26 mouse cellular contexts compared by ENCODE assay signal in genomic region chr7:36862481-36862880, GRCm38 (mm10).
"Had no signal": no experiment of that assay in that cellular context is flagged by ENCODE, and none has a peak within 500 bp of the region (broad histone marks: within the 10 kb centered on the region; RNA-seq: fewer than 3 reads in every experiment).

No protein-coding gene starts in this region.

- H3K9me3 ChIP-seq: limb, embryonic 10.5 days; limb, embryonic 13.5 days; liver, embryonic 15.5 days; lung, embryonic 15.5 days; midbrain, embryonic 10.5 days; midbrain, embryonic 13.5 days; neural tube, embryonic 13.5 days; stomach, embryonic 15.5 days had no signal

- H3K36me3 ChIP-seq: limb, embryonic 10.5 days; limb, embryonic 13.5 days; liver, embryonic 12.5 days; liver, embryonic 15.5 days; lung, embryonic 15.5 days; midbrain, embryonic 10.5 days; midbrain, embryonic 13.5 days; neural tube, embryonic 13.5 days; stomach, embryonic 15.5 days had no signal

- H3K27me3 ChIP-seq: limb, embryonic 13.5 days; liver, embryonic 12.5 days; liver, embryonic 15.5 days; lung, embryonic 15.5 days; midbrain, embryonic 13.5 days; neural tube, embryonic 13.5 days; stomach, embryonic 15.5 days had no signal

- ATAC-seq: inflammation-experienced regulatory T-cells, adult 6 months; intestine, embryonic 16.5 days; liver, embryonic 12.5 days; midbrain, embryonic 13.5 days; midbrain, embryonic 16.5 days had no signal

- H3K4me3 ChIP-seq: layer of hippocampus, adult 2 months; limb, embryonic 10.5 days; limb, embryonic 13.5 days; liver, embryonic 12.5 days; liver, embryonic 15.5 days; lung, embryonic 15.5 days; midbrain, embryonic 10.5 days; midbrain, embryonic 13.5 days; myocyte; neural tube, embryonic 13.5 days; stomach, embryonic 15.5 days had no signal

- DNase-seq: kidney, adult 18-20 months; kidney, adult 9 months; kidney, postnatal 14 days; kidney, postnatal 4 days; layer of hippocampus, postnatal 36 days; liver; lung, adult 18-20 months; lung, postnatal 10 days; lung, postnatal 36 days; retina, postnatal 1 day; spleen, adult 18-20 months; thymus, postnatal 25 days had no signal

- H3K27ac ChIP-seq: layer of hippocampus, adult 2 months; limb, embryonic 10.5 days; limb, embryonic 13.5 days; liver, embryonic 12.5 days; liver, embryonic 15.5 days; lung, embryonic 15.5 days; midbrain, embryonic 10.5 days; midbrain, embryonic 13.5 days; neural tube, embryonic 13.5 days; stomach, embryonic 15.5 days had no signal

- H3K4me1 ChIP-seq: limb, embryonic 13.5 days; liver, embryonic 12.5 days; liver, embryonic 15.5 days; lung, embryonic 15.5 days; midbrain, embryonic 10.5 days; midbrain, embryonic 13.5 days; stomach, embryonic 15.5 days had no signal
